Mouse (Mus musculus) megakaryocyte-erythroid progenitor cell, adult 5-6 weeks (primary cell): ENCODE data around the gene Duxbl2. TPM values are rescaled to one million over a fixed set of nuclear protein-coding genes. Genes with fewer than 3 reads are reported as not detected.
"Not testable (repeated sequence)": the region's sequence is repeated elsewhere in the genome, so short reads cannot be mapped to it uniquely, and the experiment has no call there.

Source experiments
- ATAC-seq: replicated peaks from 2 replicates; pipeline ENCODE4 v1.8.0; 2016; ENCODE audit warnings: mild to moderate bottlenecking, inconsistent platforms; ENCODE audit not compliant: severe bottlenecking, poor library complexity, low FRiP score, low TSS enrichment
- total RNA-seq, 2 experiments: library from RNA; stranded (forward) in 1 of 2; stranded (reverse) in 1 of 2; fragments of 200-1000, 215-1000 nt in 1 of 2; fragments of >200 nt in 1 of 2; fragmentation: Nextera tagmentation in 1 of 2; gene quantifications; 2 replicates each; pipeline ENCODE4 v1.2.3; 2014 to 2017

Duxbl2 gene
- total RNA-seq (2014; fragmentation: Nextera tagmentation) (not detected in 2 replicates), total RNA-seq (2017) (not detected in 2 replicates)

DNA sequence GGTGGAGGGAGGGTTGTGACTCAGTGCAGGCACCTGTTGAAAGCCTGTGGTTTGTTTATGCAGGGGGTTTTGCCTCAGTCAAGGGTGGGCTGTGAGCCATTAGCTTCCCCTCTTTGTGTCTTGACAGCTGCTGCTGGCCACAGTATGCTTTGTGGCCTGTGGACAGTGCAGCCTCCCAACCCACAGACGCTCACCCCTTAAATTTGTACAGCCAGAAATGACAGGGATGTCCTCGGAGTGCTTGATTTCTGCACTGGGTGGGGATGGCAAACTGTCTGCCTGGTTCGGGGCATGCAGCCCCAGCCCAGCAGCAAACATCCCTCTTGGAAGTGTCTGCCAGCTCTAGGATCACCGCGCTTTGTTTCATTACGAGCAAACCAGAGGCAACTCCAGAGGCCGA, at the start of gene Duxbl2:
TSS of gene Duxbl2 (plus strand) at position 200 of the 400 bp plus-strand sequence.
- not testable (repeated sequence) for ATAC-seq

GRCm38 (mm10) chr14:26076620-26077390, 41.3 kb upstream of the Duxbl2 start:
- ATAC-seq: not testable (repeated sequence)

DNA sequence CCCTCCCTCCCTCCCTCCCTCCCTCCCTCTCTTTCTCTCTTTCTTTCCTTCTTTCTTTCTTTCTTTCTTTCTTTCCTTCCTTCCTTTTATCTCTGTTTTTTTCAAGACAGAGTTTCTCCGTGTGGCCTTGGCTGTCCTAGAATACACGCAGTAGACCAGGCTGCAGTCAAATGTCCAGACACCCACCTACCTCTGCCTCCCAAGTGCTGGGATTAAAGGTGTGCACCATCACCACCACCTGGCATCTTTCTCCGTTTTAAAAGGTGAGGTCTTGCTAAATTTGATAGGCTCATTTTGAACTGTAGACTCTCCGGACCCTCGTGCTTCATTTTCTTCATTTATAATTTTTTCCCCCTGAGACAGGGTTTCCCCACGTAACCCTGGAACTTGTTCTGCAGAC, 36.9 kb upstream of the Duxbl2 start, which contains the start of gene Cphx2:
TSS of gene Cphx2 (plus strand) at position 301 of the 400 bp plus-strand sequence.
- ATAC-seq: not testable (repeated sequence)

DNA sequence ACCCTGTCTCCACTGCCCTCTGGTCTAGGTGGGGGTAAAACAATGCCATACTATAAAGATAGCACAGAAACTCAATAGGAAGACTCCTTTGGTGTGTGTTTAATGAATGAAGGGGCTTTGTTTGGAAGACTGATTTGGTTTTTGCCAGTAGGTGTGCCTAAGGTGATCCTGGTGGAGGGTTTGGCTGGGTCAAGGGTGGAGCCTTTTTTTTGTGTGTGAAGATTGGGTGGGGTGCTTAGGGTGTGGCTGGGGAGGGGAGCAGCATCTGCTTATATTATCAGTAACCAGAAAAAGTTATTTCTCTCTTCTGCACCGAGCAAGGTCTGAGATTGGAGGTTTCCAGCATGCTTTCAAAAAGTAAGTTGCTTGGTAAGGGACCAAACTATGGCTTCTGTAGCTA, 36.2 kb upstream of the Duxbl2 start, which contains the start of gene Cphx3:
TSS of gene Cphx3 (plus strand) at position 301 of the 400 bp plus-strand sequence.
- ATAC-seq: not testable (repeated sequence)

DNA sequence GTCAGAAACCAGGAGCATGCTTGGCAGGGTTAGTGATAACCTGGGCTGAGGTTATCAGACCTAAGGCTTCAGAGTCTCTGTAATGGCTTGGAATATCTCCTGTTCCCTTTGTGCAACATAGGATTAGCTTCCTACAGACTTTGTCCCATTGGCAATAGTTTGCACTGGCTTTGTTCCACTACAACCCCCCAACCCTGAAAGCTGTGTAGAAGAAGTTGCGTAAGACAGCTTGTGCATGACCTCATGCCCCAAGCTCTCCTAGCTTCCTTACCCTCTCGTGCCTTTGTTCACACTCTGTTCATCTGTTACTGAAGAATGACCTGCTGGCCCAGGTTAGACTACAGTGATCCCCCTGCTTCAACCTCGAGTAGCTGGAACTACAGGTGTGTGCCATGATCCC, 20.5 kb upstream of the Duxbl2 start:
- not testable (repeated sequence) for ATAC-seq

DNA sequence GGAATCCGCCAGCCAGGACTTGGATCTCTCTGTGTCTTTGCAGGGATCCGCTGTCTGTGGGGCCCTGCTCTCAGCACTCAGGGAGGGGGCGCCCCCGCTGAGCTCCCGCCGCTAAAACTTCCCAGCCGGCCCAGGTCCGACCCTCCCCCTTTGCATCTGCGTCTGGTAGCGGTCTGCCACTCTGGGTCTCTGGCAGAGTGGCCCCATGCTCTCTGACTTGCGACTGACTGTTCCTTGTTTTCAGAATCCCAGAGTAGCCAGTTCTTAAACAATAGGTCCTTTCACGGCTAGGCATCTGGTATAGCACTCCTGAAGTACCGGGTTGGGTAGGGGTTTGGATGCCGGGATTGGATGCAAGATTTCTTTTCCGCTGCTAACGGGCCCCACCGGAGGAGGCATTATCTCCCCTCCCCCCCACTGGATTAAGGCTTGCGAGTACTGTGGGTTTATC, 426 bp downstream of the Duxbl2 start:
- ATAC-seq: not testable (repeated sequence)

GRCm38 (mm10) chr14:26119095-26119494, 946 bp downstream of the Duxbl2 start:
- ATAC-seq: not testable (repeated sequence)

- not testable (repeated sequence) for ATAC-seq
Measured at GRCm38 (mm10) chr14:26147095-26147494, 28.9 kb downstream of the Duxbl2 start.

DNA sequence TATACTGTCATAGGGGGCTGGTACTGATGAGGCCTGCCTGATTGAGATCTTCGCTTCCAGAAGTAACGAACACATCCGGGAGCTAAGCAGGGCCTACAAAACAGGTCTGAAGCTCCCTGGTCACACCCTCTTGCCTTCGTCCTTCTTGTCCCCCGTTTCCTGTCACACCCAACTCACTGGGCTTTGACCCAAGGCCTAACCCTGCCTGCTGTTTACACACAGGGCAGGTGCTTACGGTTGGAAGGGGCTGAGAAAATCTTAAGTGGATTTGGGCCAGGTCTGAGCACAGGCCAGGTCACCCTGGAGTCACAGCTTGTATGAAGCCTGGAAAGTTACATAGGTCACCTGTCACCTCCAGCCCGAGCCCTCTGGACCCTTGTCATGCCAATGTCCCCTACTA, 37.9 kb downstream of the Duxbl2 start:
- ATAC-seq: not testable (repeated sequence)

GRCm38 (mm10) chr14:26161156-26161555, 43.0 kb downstream of the Duxbl2 start:
- not testable (repeated sequence) for ATAC-seq

- not testable (repeated sequence) for ATAC-seq
Measured at GRCm38 (mm10) chr14:26162423-26162822, 44.3 kb downstream of the Duxbl2 start.

GRCm38 (mm10) chr14:26165266-26165665, 47.1 kb downstream of the Duxbl2 start:
- peak; percentile 64 for ATAC-seq

- not testable (repeated sequence) for ATAC-seq
Measured at GRCm38 (mm10) chr14:26173955-26174354, 55.8 kb downstream of the Duxbl2 start.

DNA sequence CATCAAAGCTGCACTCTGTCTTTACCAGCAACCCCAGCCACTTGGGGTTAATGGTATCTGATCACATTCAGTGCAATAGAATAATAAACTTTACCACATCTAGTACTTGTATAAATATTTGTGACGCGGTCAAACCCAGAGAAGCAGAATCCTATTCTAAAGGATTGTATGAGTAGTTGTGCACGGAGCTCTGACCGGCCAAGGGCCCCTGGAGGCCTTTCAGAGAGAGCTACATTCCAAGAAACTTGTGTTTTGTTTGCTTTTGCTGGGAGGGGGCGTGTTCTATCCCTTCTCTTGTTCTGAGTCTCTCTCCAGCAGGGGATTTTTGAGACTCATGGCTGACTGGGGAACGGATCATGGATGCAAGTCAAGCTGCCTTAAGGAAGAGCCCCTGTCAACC, 56.9 kb downstream of the Duxbl2 start:
- ATAC-seq: not testable (repeated sequence)

Other genes starting within 250 kb of the Duxbl2 start
- not detected in 2 replicates for gene Plac9a, start 215.2 kb upstream of the Duxbl2 start, total RNA-seq (2014; fragmentation: Nextera tagmentation)
- gene Plac9a, start 215.2 kb upstream of the Duxbl2 start, total RNA-seq (2017): not detected in 2 replicates
- gene Tmem254a, start 190.7 kb upstream of the Duxbl2 start, total RNA-seq (2014; fragmentation: Nextera tagmentation): 10.1 and 20.8 TPM in 2 replicates
- 3.0 TPM in 1 of 2 replicates, not detected in the other for gene Tmem254a, start 190.7 kb upstream of the Duxbl2 start, total RNA-seq (2017)
- gene Cphx1, start 180.0 kb upstream of the Duxbl2 start, total RNA-seq (2014; fragmentation: Nextera tagmentation): not detected in 2 replicates
- gene Cphx1, start 180.0 kb upstream of the Duxbl2 start, total RNA-seq (2017): not detected in 2 replicates
- not detected in 2 replicates for gene Duxbl1, start 139.8 kb upstream of the Duxbl2 start, total RNA-seq (2014; fragmentation: Nextera tagmentation)
- gene Duxbl1, start 139.8 kb upstream of the Duxbl2 start, total RNA-seq (2017): not detected in 2 replicates
- not detected in 2 replicates for gene Gm9780, start 75.6 kb upstream of the Duxbl2 start, total RNA-seq (2014; fragmentation: Nextera tagmentation)
- gene Gm9780, start 75.6 kb upstream of the Duxbl2 start, total RNA-seq (2017): not detected in 2 replicates
- 32.7 TPM in 1 of 2 replicates, not detected in the other for gene Tmem254c, start 51.0 kb upstream of the Duxbl2 start, total RNA-seq (2014; fragmentation: Nextera tagmentation)
- 18.2 and 43.4 TPM in 2 replicates for gene Tmem254c, start 51.0 kb upstream of the Duxbl2 start, total RNA-seq (2017)
- gene Cphx2, start 36.8 kb upstream of the Duxbl2 start, total RNA-seq (2014; fragmentation: Nextera tagmentation): not detected in 2 replicates
- gene Cphx2, start 36.8 kb upstream of the Duxbl2 start, total RNA-seq (2017): not detected in 2 replicates
- not detected in 2 replicates for gene Cphx3, start 36.1 kb upstream of the Duxbl2 start, total RNA-seq (2014; fragmentation: Nextera tagmentation)
- not detected in 2 replicates for gene Cphx3, start 36.1 kb upstream of the Duxbl2 start, total RNA-seq (2017)
- gene Plac9b, start 64.1 kb downstream of the Duxbl2 start, total RNA-seq (2014; fragmentation: Nextera tagmentation): not detected in 2 replicates
- gene Plac9b, start 64.1 kb downstream of the Duxbl2 start, total RNA-seq (2017): not detected in 2 replicates
- 9.3 and 33.6 TPM in 2 replicates for gene Tmem254b, start 88.7 kb downstream of the Duxbl2 start, total RNA-seq (2014; fragmentation: Nextera tagmentation)
- gene Tmem254b, start 88.7 kb downstream of the Duxbl2 start, total RNA-seq (2017): 21.8 and 24.0 TPM in 2 replicates
- not detected in 2 replicates for gene Duxbl3, start 139.6 kb downstream of the Duxbl2 start, total RNA-seq (2014; fragmentation: Nextera tagmentation)
- not detected in 2 replicates for gene Duxbl3, start 139.6 kb downstream of the Duxbl2 start, total RNA-seq (2017)